Mouse (Mus musculus): ENCODE results near the gene Lrrc8a. TPM values are rescaled to one million over a fixed set of nuclear protein-coding genes. Genes with fewer than 3 reads are reported as not detected.
A peak's percentile ranks its signal among the peaks of the same experiment; 100 is the strongest.

Gene Lrrc8a
- polyA plus RNA-seq, 1 experiment, result 35.7 TPM

GRCm38 (mm10) chr2:30238906-30239465 is 1.5 kb downstream of the Lrrc8a start:
- no peak for DNase-seq (ENCODE audit: extremely low spot score in 1 of 2, low spot score in 1 of 2)

DNA sequence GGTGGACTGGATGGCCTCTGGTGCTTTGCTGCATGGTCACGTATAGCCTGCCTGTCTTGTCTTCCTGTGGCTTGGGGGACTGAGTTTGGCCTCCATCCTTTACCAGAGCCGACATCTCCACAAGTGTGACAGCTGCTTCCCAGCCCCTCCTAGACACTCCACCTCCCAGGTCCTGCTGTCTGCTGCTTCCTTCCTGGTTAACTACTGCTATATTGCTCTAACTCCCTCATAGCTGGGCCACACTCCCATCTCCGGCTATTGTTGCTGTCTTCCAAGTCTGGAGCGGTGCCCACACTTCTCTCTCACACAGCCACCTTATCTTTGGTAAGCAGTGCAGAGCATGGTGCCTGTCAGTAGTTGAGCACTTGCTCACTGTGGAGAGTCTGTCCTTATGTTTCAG is 2.3 kb downstream of the Lrrc8a start:
- DNase-seq (ENCODE audit: extremely low spot score in 1 of 2, low spot score in 1 of 2), result no peak

- no peak for DNase-seq (ENCODE audit: extremely low spot score in 1 of 2, low spot score in 1 of 2)
Observed at GRCm38 (mm10) chr2:30240267-30240666, 2.8 kb downstream of the Lrrc8a start, which contains the start of gene Gm28035. Gm28035 (plus strand) TSS chr2:30240567.

DNA sequence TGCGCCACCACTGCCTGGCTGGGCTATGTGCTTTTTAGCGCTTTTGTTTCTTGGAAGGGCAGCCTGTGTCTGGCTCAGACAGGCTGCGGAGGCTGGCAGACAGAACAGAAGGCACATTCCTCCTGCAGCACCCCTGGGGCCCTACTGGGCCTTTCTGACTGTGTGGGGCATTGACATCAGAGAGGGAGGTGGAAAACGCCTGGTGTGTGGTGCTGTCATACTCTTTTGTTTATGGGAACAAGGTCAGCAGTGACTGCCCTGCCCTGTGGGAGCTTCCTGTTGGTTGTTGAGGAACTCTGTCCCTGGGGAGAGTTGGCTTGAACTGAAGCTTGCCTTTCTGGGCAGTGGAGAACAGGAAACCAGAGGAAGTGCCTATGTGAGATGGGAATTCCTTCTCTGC is 5.0 kb downstream of the Lrrc8a start:
- DNase-seq (ENCODE audit: extremely low spot score in 1 of 2, low spot score in 1 of 2), result no peak

DNA sequence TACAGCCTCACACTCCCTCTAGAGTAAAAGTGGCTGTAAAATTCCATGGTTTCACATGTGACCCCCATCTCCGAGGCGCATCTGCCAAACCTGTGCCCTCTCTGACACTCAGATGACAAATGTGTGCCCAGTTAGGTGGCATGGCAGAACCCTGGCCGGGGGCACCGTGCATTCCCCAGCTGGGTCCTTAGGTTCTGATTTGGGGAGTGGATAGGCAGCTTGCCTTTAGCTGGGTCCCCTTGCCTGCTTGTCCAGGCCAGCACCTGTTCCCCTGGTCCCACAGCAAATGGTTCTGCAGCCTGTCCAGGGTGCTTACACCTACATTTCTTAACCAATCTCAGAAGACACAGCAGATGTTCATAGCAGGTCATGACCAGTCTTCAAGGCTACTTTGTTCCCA is 5.9 kb downstream of the Lrrc8a start:
- no peak for DNase-seq (ENCODE audit: extremely low spot score in 1 of 2, low spot score in 1 of 2)

DNA sequence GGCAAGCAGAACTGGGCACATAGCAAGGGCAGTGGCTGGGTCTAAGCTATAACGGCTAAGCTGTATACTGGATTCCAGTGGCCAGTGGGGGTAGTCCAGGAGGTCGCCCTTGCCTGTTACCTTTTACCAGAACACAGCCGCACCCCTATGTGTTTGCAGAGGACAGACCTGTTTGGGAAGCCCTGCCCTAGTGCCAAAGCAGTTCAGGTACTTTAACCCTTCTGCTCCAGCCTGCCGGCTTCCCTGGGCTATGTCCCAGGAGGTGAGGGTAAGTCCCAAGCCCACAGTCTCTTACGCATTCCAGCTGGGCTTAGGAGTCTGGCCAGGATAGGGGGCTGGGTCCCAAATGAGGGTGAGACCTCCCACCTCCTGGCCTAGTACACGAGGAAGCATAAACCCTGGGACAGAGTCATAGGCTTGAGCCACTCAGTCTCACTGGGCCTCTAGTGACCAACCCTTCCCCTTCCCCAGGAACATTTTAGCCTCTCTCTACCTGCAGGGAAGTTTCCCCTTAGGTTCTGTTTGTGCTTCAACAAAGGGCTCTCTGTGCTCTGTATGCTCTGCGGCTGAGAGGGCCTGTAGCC is 7.2 kb downstream of the Lrrc8a start:
- DNase-seq (ENCODE audit: extremely low spot score in 1 of 2, low spot score in 1 of 2), result no peak

DNA sequence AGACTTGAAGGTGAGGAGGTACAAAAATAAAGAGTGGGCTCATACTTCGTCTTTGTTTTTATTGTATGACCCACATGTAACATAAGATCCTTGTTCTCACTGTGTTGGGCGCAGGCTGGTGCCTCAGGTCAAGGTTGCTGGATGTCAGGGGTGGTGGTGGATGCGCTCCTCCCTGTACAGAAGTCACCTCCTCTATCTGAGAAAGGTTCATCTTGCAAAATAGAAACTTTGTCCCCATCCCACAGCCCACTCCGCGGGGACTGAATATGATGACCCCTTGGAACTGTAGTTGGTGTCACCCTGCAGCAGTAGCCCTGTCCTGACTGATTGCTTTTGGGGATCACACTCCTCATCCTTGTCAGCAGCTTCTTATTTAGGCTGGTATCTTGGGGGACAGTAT is 9.5 kb downstream of the Lrrc8a start:
- no peak for DNase-seq (ENCODE audit: extremely low spot score in 1 of 2, low spot score in 1 of 2)

- no peak for DNase-seq (ENCODE audit: extremely low spot score in 1 of 2, low spot score in 1 of 2)
Observed at GRCm38 (mm10) chr2:30247681-30248080, 10.2 kb downstream of the Lrrc8a start.

- DNase-seq (ENCODE audit: extremely low spot score in 1 of 2, low spot score in 1 of 2), result no peak
Observed at GRCm38 (mm10) chr2:30249182-30249581, 11.7 kb downstream of the Lrrc8a start.

DNA sequence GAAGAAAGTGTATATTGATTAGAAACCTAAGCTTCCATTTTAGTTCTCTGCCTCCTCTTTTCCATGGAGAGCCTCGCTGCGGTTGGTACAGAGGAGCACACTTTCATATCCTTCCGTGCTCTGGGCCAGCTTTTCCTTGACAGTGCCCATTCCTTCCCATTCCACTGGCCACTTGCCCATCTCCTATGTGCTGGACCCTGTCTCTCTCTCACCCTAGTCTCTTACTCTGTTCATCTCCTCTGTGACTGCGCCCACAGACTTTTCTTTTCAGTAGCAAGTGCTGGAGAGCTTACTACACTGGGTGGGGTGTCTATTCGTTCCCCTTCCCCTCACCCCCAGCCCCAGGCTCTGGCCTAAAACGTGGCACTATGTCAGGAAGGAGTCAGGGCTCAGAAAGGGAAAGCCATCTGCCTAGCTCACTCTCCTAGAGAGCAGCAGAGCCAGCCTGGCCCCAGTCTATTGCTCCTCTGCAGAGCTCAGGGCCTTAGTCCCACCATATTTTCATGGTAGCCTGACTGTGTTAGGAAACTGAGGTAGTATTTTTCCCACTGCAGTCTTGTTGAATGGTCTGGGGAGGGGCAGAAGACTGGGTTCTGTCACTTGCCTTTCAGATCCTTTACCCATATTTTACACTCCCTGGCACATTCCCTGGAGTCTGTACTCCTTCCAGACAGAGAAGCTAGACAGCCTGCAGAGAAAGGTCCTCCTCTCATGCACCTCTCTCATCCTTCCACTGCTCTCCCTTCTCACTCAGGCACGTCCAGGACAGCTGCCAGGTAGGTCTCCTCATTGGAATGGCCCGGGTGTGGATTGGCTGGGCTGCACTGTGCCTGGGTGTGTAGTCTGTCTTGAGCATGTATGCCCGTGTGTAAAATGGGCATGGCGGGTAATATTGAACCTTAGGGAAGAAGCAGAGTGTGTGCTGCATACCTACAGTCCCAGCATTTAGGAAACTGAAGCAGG is 12.9 kb downstream of the Lrrc8a start:
- DNase-seq (ENCODE audit: extremely low spot score in 1 of 2, low spot score in 1 of 2), result no peak

- no peak for DNase-seq (ENCODE audit: extremely low spot score in 1 of 2, low spot score in 1 of 2)
Observed at GRCm38 (mm10) chr2:30251417-30252104, 14.0 kb downstream of the Lrrc8a start.

- peak in 1 of 2 experiments; percentile 39 for DNase-seq (ENCODE audit: extremely low spot score in 1 of 2, low spot score in 1 of 2)
Observed at GRCm38 (mm10) chr2:30252521-30252920, 15.0 kb downstream of the Lrrc8a start.

GRCm38 (mm10) chr2:30253809-30254208 is 16.3 kb downstream of the Lrrc8a start:
- DNase-seq (ENCODE audit: extremely low spot score in 1 of 2, low spot score in 1 of 2), result no peak

GRCm38 (mm10) chr2:30255631-30256395 is 18.3 kb downstream of the Lrrc8a start:
- DNase-seq (ENCODE audit: extremely low spot score in 1 of 2, low spot score in 1 of 2), result no peak

DNA sequence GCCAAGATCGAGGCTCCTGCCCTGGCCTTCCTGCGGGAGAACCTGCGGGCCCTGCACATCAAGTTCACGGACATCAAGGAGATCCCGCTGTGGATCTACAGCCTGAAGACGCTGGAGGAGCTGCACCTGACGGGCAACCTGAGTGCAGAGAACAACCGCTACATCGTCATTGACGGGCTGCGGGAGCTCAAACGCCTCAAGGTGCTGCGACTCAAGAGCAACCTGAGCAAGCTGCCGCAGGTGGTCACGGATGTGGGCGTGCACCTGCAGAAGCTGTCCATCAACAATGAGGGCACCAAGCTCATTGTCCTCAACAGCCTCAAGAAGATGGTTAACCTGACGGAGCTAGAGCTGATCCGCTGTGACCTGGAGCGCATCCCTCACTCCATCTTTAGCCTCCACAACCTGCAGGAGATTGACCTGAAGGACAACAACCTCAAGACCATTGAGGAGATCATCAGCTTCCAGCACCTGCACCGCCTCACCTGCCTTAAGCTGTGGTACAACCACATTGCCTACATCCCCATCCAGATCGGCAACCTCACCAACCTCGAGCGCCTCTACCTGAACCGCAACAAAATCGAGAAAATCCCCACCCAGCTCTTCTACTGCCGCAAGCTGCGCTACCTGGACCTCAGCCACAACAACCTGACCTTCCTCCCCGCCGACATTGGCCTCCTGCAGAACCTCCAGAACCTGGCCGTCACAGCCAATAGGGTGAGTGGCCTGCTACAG is 19.3 kb downstream of the Lrrc8a start:
- DNase-seq (ENCODE audit: extremely low spot score in 1 of 2, low spot score in 1 of 2), result no peak

DNA sequence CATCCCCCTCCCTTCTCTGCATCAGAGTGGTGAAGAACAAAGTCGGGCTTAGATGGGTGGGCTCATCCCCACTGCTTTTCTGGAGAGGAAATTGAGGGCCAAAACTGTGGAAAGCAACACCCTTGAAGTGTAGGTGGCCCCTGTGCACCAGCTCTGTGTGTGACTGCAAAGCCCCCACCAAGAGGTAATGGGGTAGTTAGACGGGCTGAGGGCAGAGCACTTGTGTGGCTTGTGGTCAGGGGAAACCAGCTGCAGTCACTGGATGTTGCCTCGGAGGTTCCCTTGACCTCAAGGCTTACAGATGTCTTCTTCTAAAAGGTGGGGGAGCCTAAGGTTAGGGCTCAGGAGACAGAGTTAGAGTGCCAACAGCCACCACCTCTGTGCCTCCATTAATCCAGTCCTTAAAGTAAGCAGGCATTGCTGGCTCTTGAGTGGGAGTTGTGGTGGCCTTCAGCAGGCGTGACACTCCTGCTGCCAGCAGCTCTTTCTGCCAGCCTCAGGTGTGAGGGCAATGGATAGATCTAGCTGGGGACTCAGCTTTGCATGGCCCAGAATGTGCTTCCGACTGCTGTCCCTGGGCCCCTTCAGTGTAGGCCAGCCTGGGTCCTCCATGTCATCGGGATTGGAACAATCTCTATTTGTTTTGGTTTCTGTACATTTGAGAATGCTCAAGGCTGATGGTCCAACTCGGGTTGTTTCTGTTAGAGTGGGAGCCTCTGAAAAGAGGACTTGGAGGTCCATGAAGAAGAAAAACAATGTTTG is 20.4 kb downstream of the Lrrc8a start:
- DNase-seq (ENCODE audit: extremely low spot score in 1 of 2, low spot score in 1 of 2), result no peak

- DNase-seq (ENCODE audit: extremely low spot score in 1 of 2, low spot score in 1 of 2), result no peak
Observed at GRCm38 (mm10) chr2:30258600-30258999, 21.1 kb downstream of the Lrrc8a start.

GRCm38 (mm10) chr2:30259131-30260064 is 21.9 kb downstream of the Lrrc8a start:
- no peak for DNase-seq (ENCODE audit: extremely low spot score in 1 of 2, low spot score in 1 of 2)

All from frontal cortex, adult 2 months (tissue).